Mouse (Mus musculus): ENCODE data around the gene Il27ra. TPM values are rescaled to one million over a fixed set of nuclear protein-coding genes. Genes with fewer than 3 reads are reported as not detected.

Gene Il27ra
- polyA plus RNA-seq, 1 experiment from 2014 or later = 1.2 TPM

MicroRNAs encoded within 50 kb of the gene (microRNA counts, 519-probe panel; counts per million panel counts)
- microRNA mmu-miR-1199 (35.7 counts per million), microRNA mmu-miR-709 (2,028 counts per million, percentile 43 among the panel's probes with 10 or more counts)

Small RNA genes within 50 kb of the gene (microRNA-seq; reads per million reads assigned to microRNA genes)
- gene Mir1199 (0.91 reads per million), gene Mir709 (not detected), gene Mir8111 (1.4 reads per million)

Other genes with a start within 250 kb of the Il27ra start
- 7.9 and 8.1 TPM in 2 replicates for gene Adgrl1, start 142.5 kb downstream of the Il27ra start, polyA plus RNA-seq (2015; fragmentation: Nextera tagmentation; extraction: Ambion mirVana)
- gene Gm10644, start 87.4 kb downstream of the Il27ra start, polyA plus RNA-seq (2015; fragmentation: Nextera tagmentation; extraction: Ambion mirVana) = 0.39 TPM in 2 replicates
- 50.4 and 61.7 TPM in 2 replicates for gene Asf1b, start 87.1 kb downstream of the Il27ra start, polyA plus RNA-seq (2015; fragmentation: Nextera tagmentation; extraction: Ambion mirVana)
- 24.6 and 77.1 TPM in 2 replicates for gene Prkaca, start 69.6 kb downstream of the Il27ra start, polyA plus RNA-seq (2015; fragmentation: Nextera tagmentation; extraction: Ambion mirVana)
- 5.8 and 6.0 TPM in 2 replicates for gene Samd1, start 44.9 kb downstream of the Il27ra start, polyA plus RNA-seq (2015; fragmentation: Nextera tagmentation; extraction: Ambion mirVana)
- gene 1700067K01Rik, start 41.1 kb downstream of the Il27ra start, polyA plus RNA-seq (2015; fragmentation: Nextera tagmentation; extraction: Ambion mirVana) = 0.66 and 0.84 TPM in 2 replicates
- 2.1 and 3.1 TPM in 2 replicates for gene 2210011C24Rik, start 30.4 kb downstream of the Il27ra start, polyA plus RNA-seq (2015; fragmentation: Nextera tagmentation; extraction: Ambion mirVana)
- 5.8 and 6.4 TPM in 2 replicates for gene Palm3, start 21.1 kb downstream of the Il27ra start, polyA plus RNA-seq (2015; fragmentation: Nextera tagmentation; extraction: Ambion mirVana)
- 0.23 and 0.37 TPM in 2 replicates for gene Rln3, start 2.4 kb upstream of the Il27ra start, polyA plus RNA-seq (2015; fragmentation: Nextera tagmentation; extraction: Ambion mirVana)
- 0.76 and 0.81 TPM in 2 replicates for gene Gm10643, start 22.5 kb upstream of the Il27ra start, polyA plus RNA-seq (2015; fragmentation: Nextera tagmentation; extraction: Ambion mirVana)
- 5.9 and 6.8 TPM in 2 replicates for gene Rfx1, start 24.2 kb upstream of the Il27ra start, polyA plus RNA-seq (2015; fragmentation: Nextera tagmentation; extraction: Ambion mirVana)
- 8.8 and 9.4 TPM in 2 replicates for gene Dcaf15, start 62.2 kb upstream of the Il27ra start, polyA plus RNA-seq (2015; fragmentation: Nextera tagmentation; extraction: Ambion mirVana)
- 0.38 TPM in 2 replicates for gene Podnl1, start 83.4 kb upstream of the Il27ra start, polyA plus RNA-seq (2015; fragmentation: Nextera tagmentation; extraction: Ambion mirVana)
- gene Cc2d1a, start 105.3 kb upstream of the Il27ra start, polyA plus RNA-seq (2015; fragmentation: Nextera tagmentation; extraction: Ambion mirVana) = 25.3 and 26.0 TPM in 2 replicates
- 0.61 and 0.82 TPM in 2 replicates for gene 4930432K21Rik, start 105.4 kb upstream of the Il27ra start, polyA plus RNA-seq (2015; fragmentation: Nextera tagmentation; extraction: Ambion mirVana)
- gene Nanos3, start 142.6 kb upstream of the Il27ra start, polyA plus RNA-seq (2015; fragmentation: Nextera tagmentation; extraction: Ambion mirVana) = 0.89 and 1.3 TPM in 2 replicates
- gene Zswim4, start 194.5 kb upstream of the Il27ra start, polyA plus RNA-seq (2015; fragmentation: Nextera tagmentation; extraction: Ambion mirVana) = 7.1 and 7.7 TPM in 2 replicates
- 292 and 296 TPM in 2 replicates for gene D8Ertd738e, start 207.1 kb upstream of the Il27ra start, polyA plus RNA-seq (2015; fragmentation: Nextera tagmentation; extraction: Ambion mirVana)
- gene Mri1, start 214.7 kb upstream of the Il27ra start, polyA plus RNA-seq (2015; fragmentation: Nextera tagmentation; extraction: Ambion mirVana) = 76.0 and 77.1 TPM in 2 replicates
- 13.5 and 16.3 TPM in 2 replicates for gene Ccdc130, start 227.8 kb upstream of the Il27ra start, polyA plus RNA-seq (2015; fragmentation: Nextera tagmentation; extraction: Ambion mirVana)